Mouse (Mus musculus) liver, adult (tissue): ENCODE data around the gene Dido1.

Source experiments
- GATA4 ChIP-seq: IDR thresholded peaks from 2 replicates; pipeline ENCODE4 v1.6.1; 2014; ENCODE audit warnings: mild to moderate bottlenecking, low read length; ENCODE audit not compliant: insufficient replicate concordance

Gene Dido1

GRCm38 (mm10) chr2:180703645-180704359, 6.0 kb downstream of the Dido1 start:
- no peak for TF ChIP-seq GATA4

GRCm38 (mm10) chr2:180703175-180703574, 6.6 kb downstream of the Dido1 start:
- no peak for TF ChIP-seq GATA4

- no peak for TF ChIP-seq GATA4
These were observed 7.1 kb downstream of the Dido1 start for GRCm38 (mm10) chr2:180702701-180703149.

GRCm38 (mm10) chr2:180701767-180702621, 7.8 kb downstream of the Dido1 start:
- TF ChIP-seq GATA4, result no peak

GRCm38 (mm10) chr2:180701053-180701766, 8.6 kb downstream of the Dido1 start:
- TF ChIP-seq GATA4, result no peak

GRCm38 (mm10) chr2:180700457-180700856, 9.3 kb downstream of the Dido1 start:
- TF ChIP-seq GATA4, result peak; percentile 33; the same call in 1 of the 2 replicates

- no peak for TF ChIP-seq GATA4
These were observed 14.6 kb downstream of the Dido1 start for GRCm38 (mm10) chr2:180695176-180695575.

- TF ChIP-seq GATA4, result no peak
These were observed 17.2 kb downstream of the Dido1 start for GRCm38 (mm10) chr2:180692630-180693029.

GRCm38 (mm10) chr2:180689841-180690240, 20.0 kb downstream of the Dido1 start:
- no peak for TF ChIP-seq GATA4

- TF ChIP-seq GATA4, result no peak
These were observed 25.8 kb downstream of the Dido1 start for GRCm38 (mm10) chr2:180684031-180684430.

GRCm38 (mm10) chr2:180683524-180683923, 26.3 kb downstream of the Dido1 start:
- TF ChIP-seq GATA4, result no peak

GRCm38 (mm10) chr2:180681225-180681624, 28.6 kb downstream of the Dido1 start:
- TF ChIP-seq GATA4, result no peak

- TF ChIP-seq GATA4, result no peak
These were observed 31.1 kb downstream of the Dido1 start for GRCm38 (mm10) chr2:180678609-180679140.

GRCm38 (mm10) chr2:180676706-180677105, 33.1 kb downstream of the Dido1 start:
- TF ChIP-seq GATA4, result no peak

- TF ChIP-seq GATA4, result no peak
These were observed 47.8 kb downstream of the Dido1 start for GRCm38 (mm10) chr2:180662008-180662407.

GRCm38 (mm10) chr2:180660521-180660920, 49.3 kb downstream of the Dido1 start:
- TF ChIP-seq GATA4, result no peak
